Mouse (Mus musculus) myocyte (in vitro differentiated cells): Measurements from ENCODE around the gene Pabpn1.

Experiments
- CEBPB ChIP-seq: IDR thresholded peaks from 2 replicates; pipeline ENCODE4 v1.6.1; 2011; ENCODE audit warnings: mild to moderate bottlenecking, moderate library complexity; ENCODE audit not compliant: poor library complexity, insufficient read depth, severe bottlenecking
- MAX ChIP-seq: IDR thresholded peaks from one replicate; pipeline ENCODE4 v1.6.1; 2011; ENCODE audit warnings: low read depth, mild to moderate bottlenecking, control low read depth
- MYOD1 ChIP-seq, 3 experiments: IDR thresholded peaks; one replicate each; pipeline ENCODE4 v1.6.1; 2011; ENCODE audit warnings: control low read depth in 2 of 3, low read depth in 2 of 3, mild to moderate bottlenecking in 2 of 3, moderate library complexity in 1 of 3; ENCODE audit not compliant: insufficient read length in 2 of 3, control insufficient read depth in 1 of 3
- MYOG ChIP-seq, 3 experiments: IDR thresholded peaks; one replicate each; pipeline ENCODE4 v1.6.1; 2011; ENCODE audit warnings: control low read depth in 2 of 3, low read depth in 2 of 3, mild to moderate bottlenecking in 2 of 3; ENCODE audit not compliant: insufficient read length in 2 of 3, control insufficient read depth in 1 of 3, insufficient read depth in 1 of 3
- POLR2A ChIP-seq: IDR thresholded peaks from one replicate; pipeline ENCODE4 v1.6.1; 2011; ENCODE audit warnings: low read depth, mild to moderate bottlenecking, control low read depth, moderate library complexity; ENCODE audit not compliant: insufficient read length
- TCF12 ChIP-seq: IDR thresholded peaks from one replicate; pipeline ENCODE4 v1.6.1; 2011; ENCODE audit warnings: mild to moderate bottlenecking, control low read depth; ENCODE audit not compliant: poor library complexity, insufficient read depth, severe bottlenecking
- USF1 ChIP-seq: IDR thresholded peaks from one replicate; pipeline ENCODE4 v1.6.1; 2011; ENCODE audit warnings: low read depth, mild to moderate bottlenecking, control low read depth, moderate library complexity

GRCm38 (mm10) chr14:54863501-54864312, 28.6 kb upstream of the Pabpn1 start:
- TF ChIP-seq POLR2A (peak; percentile 81), MYOG (IDR thresholded peaks at IDR 0.05; ENCODE audit: control insufficient read depth in 1 of 3, insufficient read depth in 1 of 3, insufficient read length in 2 of 3, low read depth in 2 of 3) (peak in 1 of 3 experiments; percentile 4), TCF12 (no peak), MAX (no peak), CEBPB (no peak), MYOD1 (IDR thresholded peaks at IDR 0.05; ENCODE audit: control insufficient read depth in 1 of 3, insufficient read length in 2 of 3, low read depth in 2 of 3) (no peak), USF1 (no peak)
